In genomic region chr13:98308724-98309123, GRCm38 (mm10) we compare ENCODE assay signal across 40 mouse cellular contexts. TPM values are rescaled to one million over a fixed set of nuclear protein-coding genes. Genes with fewer than 3 reads are reported as not detected.
"Had no signal": no experiment of that assay in that cellular context is flagged by ENCODE, and none has a peak within 500 bp of the region (broad histone marks: within the 10 kb centered on the region; RNA-seq: fewer than 3 reads in every experiment).

No protein-coding gene starts in this region.

- H3K9me3 ChIP-seq: heart, embryonic 13.5 days; heart, embryonic 15.5 days; hindbrain, embryonic 13.5 days; hindbrain, embryonic 15.5 days; kidney, embryonic 15.5 days; limb, embryonic 10.5 days; limb, embryonic 12.5 days had no signal

- DNase-seq: gastrocnemius, postnatal 14 days; gastrocnemius, postnatal 36 days; heart, adult 18-20 months; heart, postnatal 14 days; heart, postnatal 36 days; kidney, adult 11 months; kidney, adult 2 months; kidney, adult 9 months; kidney, postnatal 14 days; kidney, postnatal 36 days; layer of hippocampus, adult 9-11 months; layer of hippocampus, postnatal 36 days; liver had no signal

- H3K4me2 ChIP-seq: heart, embryonic 11.5 days; heart, embryonic 13.5 days; heart, embryonic 15.5 days; hindbrain, embryonic 13.5 days; hindbrain, embryonic 15.5 days; kidney, embryonic 15.5 days; limb, embryonic 12.5 days; liver, embryonic 11.5 days had no signal

- H3K27me3 ChIP-seq: heart, embryonic 13.5 days; heart, embryonic 15.5 days; hindbrain, embryonic 13.5 days; hindbrain, embryonic 15.5 days; kidney, embryonic 15.5 days; limb, embryonic 12.5 days had no signal

- H3K27ac ChIP-seq: heart, embryonic 13.5 days; heart, embryonic 15.5 days; hindbrain, embryonic 13.5 days; hindbrain, embryonic 15.5 days; hindbrain, postnatal 0 days; kidney, embryonic 15.5 days; kidney, postnatal 0 days; limb, embryonic 10.5 days; limb, embryonic 12.5 days had no signal

- H3K4me1 ChIP-seq: hindbrain, embryonic 15.5 days; limb, embryonic 10.5 days; limb, embryonic 12.5 days had no signal

- H3K9ac ChIP-seq: heart, embryonic 13.5 days; heart, embryonic 15.5 days; hindbrain, embryonic 13.5 days; hindbrain, embryonic 15.5 days; kidney, embryonic 15.5 days; limb, embryonic 12.5 days had no signal

- H3K4me3 ChIP-seq: heart, embryonic 13.5 days; heart, embryonic 15.5 days; hindbrain, embryonic 13.5 days; hindbrain, embryonic 15.5 days; kidney, embryonic 15.5 days; limb, embryonic 10.5 days; limb, embryonic 12.5 days had no signal

RNA-seq across cellular contexts. Expression of gene Gm21976, which starts 29.0 kb away (rescaled TPM):
- total RNA-seq: gastrocnemius, adult 18-20 months; gastrocnemius, adult 8-10 months; gastrocnemius, postnatal 14 days; gastrocnemius, postnatal 36 days; heart, adult 18-20 months; heart, postnatal 14 days; heart, postnatal 36 days; hematopoietic stem cell, adult 5-6 weeks; hindbrain, postnatal 0 days; layer of hippocampus, adult 18-20 months; layer of hippocampus, adult 8-10 months; layer of hippocampus, postnatal 14 days; layer of hippocampus, postnatal 36 days; left cerebral cortex, adult 18-20 months; left cerebral cortex, adult 8-10 months; left cerebral cortex, postnatal 10 days; left cerebral cortex, postnatal 36 days had no signal
- polyA plus RNA-seq: heart, embryonic 11.5 days; heart, embryonic 13.5 days; heart, embryonic 15.5 days; heart, postnatal 0 days; hindbrain, embryonic 11.5 days; hindbrain, embryonic 13.5 days; hindbrain, embryonic 15.5 days; hindbrain, postnatal 0 days; intestine, embryonic 14.5 days; intestine, embryonic 16.5 days; kidney, adult 2 months; kidney, embryonic 15.5 days; kidney, postnatal 0 days; large intestine, adult 2 months; limb, embryonic 10.5 days; limb, embryonic 12.5 days; limb, embryonic 14.5 days; liver, embryonic 11.5 days had no signal

RNA-seq across cellular contexts. Expression of gene Foxd1, which starts 45.3 kb away (rescaled TPM):
- total RNA-seq: hematopoietic stem cell, adult 5-6 weeks had no signal
- polyA plus RNA-seq: heart, embryonic 15.5 days; heart, postnatal 0 days; intestine, embryonic 14.5 days; intestine, embryonic 16.5 days; large intestine, adult 2 months; liver, embryonic 11.5 days had no signal
